Mouse (Mus musculus): ENCODE measurements around the gene Bnc2. TPM values are rescaled to one million over a fixed set of nuclear protein-coding genes. Genes with fewer than 3 reads are reported as not detected.

Gene Bnc2
- total and polyA plus RNA-seq, 3 experiments = 0.55 TPM; not detected in 2

DNA sequence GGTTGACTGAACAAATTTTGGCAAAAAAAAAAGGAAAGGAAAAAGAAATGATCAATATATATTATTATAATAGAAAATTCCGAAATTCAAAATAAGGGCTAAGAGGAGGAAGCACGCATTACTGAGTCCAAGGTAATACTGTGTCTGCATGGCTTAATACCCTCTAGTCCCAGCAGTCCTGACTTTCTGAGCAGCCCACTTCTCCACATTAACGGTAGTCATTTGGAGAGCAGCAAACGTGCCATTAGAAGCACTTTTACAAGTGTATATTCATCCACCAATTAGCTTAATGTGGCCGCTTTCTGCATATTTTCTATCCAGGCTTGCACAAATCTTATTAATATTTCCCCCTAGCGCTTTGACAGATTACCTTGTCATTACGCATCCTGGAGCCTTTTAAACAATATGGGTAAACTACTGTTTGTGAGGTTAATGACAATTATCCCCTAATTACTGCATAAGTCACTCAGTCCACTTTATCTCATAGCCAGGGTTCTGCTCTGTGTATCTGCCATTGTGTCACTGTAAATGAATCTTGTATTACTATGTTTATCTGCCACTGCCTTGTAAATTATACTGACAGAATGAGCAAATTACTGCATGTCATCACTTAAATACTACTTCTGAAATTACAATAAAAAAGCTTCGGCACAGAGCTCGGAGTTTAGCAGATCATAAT, 368.0 kb downstream of the Bnc2 start:
- ATAC-seq (ENCODE audit: extremely low read depth, insufficient number of reproducible peaks, low FRiP score, poor library complexity, severe bottlenecking) = no peak
- no peak for TF ChIP-seq GATA1 (IDR thresholded peaks at IDR 0.05; ENCODE audit: borderline replicate concordance, low read length)
- TF ChIP-seq TAL1 (conservative IDR thresholded peaks at IDR 0.05; ENCODE audit: low read depth, low read length) = no peak
- TF ChIP-seq POLR2AphosphoS5 (IDR thresholded peaks at IDR 0.05; ENCODE audit: insufficient replicate concordance, low read depth, low read length) = no peak
- no peak for TF ChIP-seq GATA2 (IDR thresholded peaks at IDR 0.05; ENCODE audit: borderline replicate concordance, low read depth, low read length)
- TF ChIP-seq CTCF (IDR thresholded peaks at IDR 0.05; ENCODE audit: low read depth, low read length) = no peak
- Histone ChIP-seq H3K9me3 (replicated peaks) (peaks cover 16% of the 10 kb centered on the region), H3K4me1 (ENCODE audit: insufficient read depth, low read depth, low read length) (no peaks in the 10 kb centered on the region), H3K27me3 (ENCODE audit: insufficient read depth, low read length) (no peaks in the 10 kb centered on the region), H3K4me3 (ENCODE audit: low read depth, low read length) (no peak overlapping the region), H3K36me3 (replicated peaks) (no peaks in the 10 kb centered on the region)
- no peak for DNase-seq (ENCODE audit: low spot score)

DNA sequence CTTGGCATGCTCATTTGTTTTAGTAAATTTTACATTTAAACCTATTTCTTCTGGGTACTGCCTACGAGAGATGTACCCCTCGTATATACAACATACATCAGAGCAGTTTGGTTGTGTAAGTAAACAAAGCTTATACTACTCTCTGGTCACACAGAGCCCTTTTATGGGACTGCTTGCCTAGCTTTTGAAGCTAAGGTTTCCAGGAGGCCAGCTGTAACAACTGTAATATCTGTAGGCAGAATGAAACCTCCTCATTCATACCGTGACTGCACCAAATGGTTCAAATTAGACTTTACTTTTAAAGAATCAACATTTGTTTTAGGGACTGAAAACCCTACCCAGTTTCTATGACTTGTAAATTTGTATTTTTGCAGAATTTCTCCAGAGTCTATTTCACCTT, 372.1 kb downstream of the Bnc2 start:
- DNase-seq (ENCODE audit: low spot score) = no peak
- Histone ChIP-seq H3K36me3 (replicated peaks) (no peaks in the 10 kb centered on the region), H3K4me3 (ENCODE audit: low read depth, low read length) (no peak overlapping the region), H3K4me1 (ENCODE audit: insufficient read depth, low read depth, low read length) (no peaks in the 10 kb centered on the region), H3K9me3 (replicated peaks) (0 out of 2 replicates have a peak, but pooled peaks cover 8% of the 10 kb centered on the region), H3K27me3 (ENCODE audit: insufficient read depth, low read length) (no peaks in the 10 kb centered on the region)
- ATAC-seq (ENCODE audit: extremely low read depth, insufficient number of reproducible peaks, low FRiP score, poor library complexity, severe bottlenecking) = no peak
- TF ChIP-seq GATA1 (IDR thresholded peaks at IDR 0.05; ENCODE audit: borderline replicate concordance, low read length) = no peak
- TF ChIP-seq TAL1 (conservative IDR thresholded peaks at IDR 0.05; ENCODE audit: low read depth, low read length) = no peak
- TF ChIP-seq GATA2 (IDR thresholded peaks at IDR 0.05; ENCODE audit: borderline replicate concordance, low read depth, low read length) = no peak
- TF ChIP-seq POLR2AphosphoS5 (IDR thresholded peaks at IDR 0.05; ENCODE audit: insufficient replicate concordance, low read depth, low read length) = no peak
- no peak for TF ChIP-seq CTCF (IDR thresholded peaks at IDR 0.05; ENCODE audit: low read depth, low read length)

DNA sequence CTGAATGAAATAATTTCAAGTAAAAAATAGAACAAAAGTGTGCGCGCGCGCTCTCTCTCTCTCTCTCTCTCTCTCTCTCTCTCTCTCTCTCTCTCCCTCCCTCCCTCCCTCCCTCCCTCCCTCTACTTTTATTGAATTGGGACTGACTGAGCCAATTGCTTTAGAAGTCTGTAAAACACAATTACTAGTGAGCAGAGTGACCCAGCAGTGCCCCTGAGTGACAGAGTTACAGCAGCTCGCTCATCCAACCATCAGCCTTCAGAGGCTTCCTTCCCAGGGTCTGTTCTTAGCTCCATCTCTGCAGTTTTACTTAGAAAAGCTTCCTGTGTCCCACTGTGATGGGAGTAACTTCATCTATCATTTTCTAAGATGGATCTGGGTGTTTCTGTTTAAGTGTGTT, 389.9 kb downstream of the Bnc2 start:
- H3K4me1 ChIP-seq (ENCODE audit: insufficient read depth, low read depth, low read length) = no peaks in the 10 kb centered on the region
- peaks cover 19% of the 10 kb centered on the region; the same call in 1 of the 2 replicates for H3K9me3 ChIP-seq (replicated peaks)
- DNase-seq (ENCODE audit: low spot score) = no peak
- no peak for TF ChIP-seq GATA2 (IDR thresholded peaks at IDR 0.05; ENCODE audit: borderline replicate concordance, low read depth, low read length)
- TF ChIP-seq CTCF (IDR thresholded peaks at IDR 0.05; ENCODE audit: low read depth, low read length) = no peak
- ATAC-seq (ENCODE audit: extremely low read depth, insufficient number of reproducible peaks, low FRiP score, poor library complexity, severe bottlenecking) = no peak
- H3K36me3 ChIP-seq (replicated peaks) = no peaks in the 10 kb centered on the region
- H3K4me3 ChIP-seq (ENCODE audit: low read depth, low read length) = no peak overlapping the region
- no peaks in the 10 kb centered on the region for H3K27me3 ChIP-seq (ENCODE audit: insufficient read depth, low read length)

DNA sequence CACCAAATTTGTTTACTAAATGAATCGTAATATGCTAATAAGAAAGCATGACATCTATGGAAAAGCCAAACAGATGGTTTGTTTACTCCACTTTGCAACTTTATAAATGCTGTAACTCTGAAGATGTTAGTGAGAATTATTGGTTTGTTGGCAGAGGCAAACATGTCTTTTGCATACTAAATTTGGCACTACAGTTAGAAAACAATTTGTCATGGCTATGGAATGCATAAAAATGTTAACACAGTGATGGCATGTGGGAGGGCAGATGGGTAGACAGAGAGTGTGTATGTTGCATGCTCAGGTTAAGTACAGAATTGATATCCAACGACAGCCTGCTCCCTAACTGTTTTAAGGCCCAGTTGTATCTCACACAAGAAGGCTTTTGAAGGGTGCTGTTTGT, 392.4 kb downstream of the Bnc2 start:
- DNase-seq (ENCODE audit: low spot score) (no peak), ATAC-seq (ENCODE audit: extremely low read depth, insufficient number of reproducible peaks, low FRiP score, poor library complexity, severe bottlenecking) (no peak)
- TF ChIP-seq GATA2 (IDR thresholded peaks at IDR 0.05; ENCODE audit: borderline replicate concordance, low read depth, low read length) (no peak), POLR2AphosphoS5 (IDR thresholded peaks at IDR 0.05; ENCODE audit: insufficient replicate concordance, low read depth, low read length) (no peak), CTCF (IDR thresholded peaks at IDR 0.05; ENCODE audit: low read depth, low read length) (no peak), GATA1 (IDR thresholded peaks at IDR 0.05; ENCODE audit: borderline replicate concordance, low read length) (no peak), TAL1 (conservative IDR thresholded peaks at IDR 0.05; ENCODE audit: low read depth, low read length) (no peak)
- Histone ChIP-seq H3K36me3 (replicated peaks) (no peaks in the 10 kb centered on the region), H3K4me3 (ENCODE audit: low read depth, low read length) (no peak overlapping the region), H3K27me3 (ENCODE audit: insufficient read depth, low read length) (no peaks in the 10 kb centered on the region), H3K9me3 (replicated peaks) (peaks cover 26% of the 10 kb centered on the region), H3K4me1 (ENCODE audit: insufficient read depth, low read depth, low read length) (no peaks in the 10 kb centered on the region)

DNA sequence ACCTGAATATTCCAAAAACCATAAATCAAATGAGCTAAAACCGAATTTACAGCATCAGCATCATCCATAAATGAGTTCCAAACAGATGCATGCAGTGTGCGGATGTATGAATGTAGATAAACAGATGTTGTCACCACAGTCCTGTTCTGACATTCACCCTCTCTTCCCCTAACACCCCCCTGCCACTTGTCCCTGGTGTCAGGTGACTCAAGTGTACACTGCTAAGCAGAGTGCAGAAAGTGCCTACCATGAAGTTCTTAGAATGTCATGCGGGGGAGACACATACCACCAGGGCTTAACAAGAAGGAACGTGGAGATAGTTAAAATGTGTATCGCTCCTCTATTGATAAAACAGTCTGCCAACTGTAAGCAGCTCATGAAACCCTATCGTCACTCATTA, 396.9 kb downstream of the Bnc2 start:
- ATAC-seq (ENCODE audit: extremely low read depth, insufficient number of reproducible peaks, low FRiP score, poor library complexity, severe bottlenecking) (no peak), DNase-seq (ENCODE audit: low spot score) (no peak)
- no peaks in the 10 kb centered on the region for H3K27me3 ChIP-seq (ENCODE audit: insufficient read depth, low read length)
- no peaks in the 10 kb centered on the region for H3K4me1 ChIP-seq (ENCODE audit: insufficient read depth, low read depth, low read length)
- TF ChIP-seq GATA1 (IDR thresholded peaks at IDR 0.05; ENCODE audit: borderline replicate concordance, low read length) = no peak
- TF ChIP-seq CTCF (IDR thresholded peaks at IDR 0.05; ENCODE audit: low read depth, low read length) = no peak
- no peak for TF ChIP-seq POLR2AphosphoS5 (IDR thresholded peaks at IDR 0.05; ENCODE audit: insufficient replicate concordance, low read depth, low read length)
- TF ChIP-seq TAL1 (conservative IDR thresholded peaks at IDR 0.05; ENCODE audit: low read depth, low read length) = no peak
- TF ChIP-seq GATA2 (IDR thresholded peaks at IDR 0.05; ENCODE audit: borderline replicate concordance, low read depth, low read length) = no peak
- H3K36me3 ChIP-seq (replicated peaks) = no peaks in the 10 kb centered on the region
- peaks cover 28% of the 10 kb centered on the region for H3K9me3 ChIP-seq (replicated peaks)
- no peak overlapping the region for H3K4me3 ChIP-seq (ENCODE audit: low read depth, low read length)

DNA sequence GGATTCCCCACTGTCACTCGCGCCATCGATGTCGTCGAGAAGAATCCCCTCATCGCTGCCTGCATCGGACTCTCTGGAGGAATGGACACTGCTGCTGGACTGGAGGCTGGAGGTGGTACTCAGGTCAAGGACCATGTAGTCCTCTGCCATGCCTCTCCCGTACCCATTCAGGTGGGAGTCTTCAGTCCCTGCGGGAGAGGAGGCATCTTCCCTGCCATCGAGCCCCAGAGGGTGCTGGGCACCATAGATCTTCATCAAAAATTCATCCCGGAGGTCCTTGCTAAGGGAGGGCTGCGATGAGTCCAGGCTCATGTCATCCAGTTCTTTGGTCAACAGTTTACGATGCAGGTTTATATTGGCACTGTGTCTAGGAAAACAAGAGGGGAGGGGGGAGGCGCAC, 399.0 kb downstream of the Bnc2 start:
- Histone ChIP-seq H3K4me3 (ENCODE audit: low read depth, low read length) (no peak overlapping the region), H3K4me1 (ENCODE audit: insufficient read depth, low read depth, low read length) (no peaks in the 10 kb centered on the region), H3K9me3 (replicated peaks) (peaks cover 33% of the 10 kb centered on the region), H3K27me3 (ENCODE audit: insufficient read depth, low read length) (no peaks in the 10 kb centered on the region), H3K36me3 (replicated peaks) (no peaks in the 10 kb centered on the region)
- ATAC-seq (ENCODE audit: extremely low read depth, insufficient number of reproducible peaks, low FRiP score, poor library complexity, severe bottlenecking) (no peak), DNase-seq (ENCODE audit: low spot score) (no peak)
- TF ChIP-seq POLR2AphosphoS5 (IDR thresholded peaks at IDR 0.05; ENCODE audit: insufficient replicate concordance, low read depth, low read length) (no peak), GATA2 (IDR thresholded peaks at IDR 0.05; ENCODE audit: borderline replicate concordance, low read depth, low read length) (no peak), TAL1 (conservative IDR thresholded peaks at IDR 0.05; ENCODE audit: low read depth, low read length) (no peak), GATA1 (IDR thresholded peaks at IDR 0.05; ENCODE audit: borderline replicate concordance, low read length) (no peak), CTCF (IDR thresholded peaks at IDR 0.05; ENCODE audit: low read depth, low read length) (no peak)

All from G1E (cell line).